Mouse (Mus musculus): ENCODE results near the gene Mog. TPM values are rescaled to one million over a fixed set of nuclear protein-coding genes. Genes with fewer than 3 reads are reported as not detected.

Gene Mog
- polyA plus RNA-seq, 1 experiment from 2014 or later = not detected

DNA sequence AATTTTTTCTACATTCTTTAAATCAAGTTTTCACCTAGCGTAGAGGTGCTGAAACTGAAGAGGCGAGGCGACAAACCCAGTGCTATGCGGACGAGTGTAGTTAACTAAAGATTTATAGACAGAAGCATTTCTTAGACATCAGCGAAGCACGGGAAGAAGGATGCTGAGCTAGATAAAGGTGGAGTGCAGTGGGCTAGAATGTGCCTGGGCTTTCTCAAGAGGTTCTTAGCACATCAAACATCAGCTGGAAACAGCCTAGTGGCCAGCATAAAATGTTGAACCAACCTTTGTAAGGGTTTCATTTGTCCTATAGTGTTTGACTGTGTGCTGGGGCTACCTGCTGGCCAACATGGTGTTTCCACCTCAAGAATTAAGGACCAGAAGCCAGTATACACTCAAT, 22.3 kb downstream of the Mog start, which contains the start of gene Zfp57:
Gene Zfp57 (plus strand): TSS at position 301 of the 400 bp plus-strand sequence.
- no peak for TF ChIP-seq CTCF (IDR thresholded peaks at IDR 0.05; ENCODE audit: low read depth)
- Histone ChIP-seq H3K4me1 (replicated peaks; ENCODE audit: control insufficient read depth, insufficient read depth, low read length) (0 out of 2 replicates have a peak, but pooled peaks cover 3% of the 10 kb centered on the region), H3K4me2 (replicated peaks; ENCODE audit: low read depth) (peak within 1 kb of the TSS; percentile 84; the same call in 1 of the 2 replicates), H3K4me3 (ENCODE audit: low read depth, low read length) (no peak within 1 kb of the TSS), H3K27ac (ENCODE audit: low read depth, low read length) (no peak within 1 kb of the TSS), H3K9ac (ENCODE audit: low read depth, low read length) (no peak within 1 kb of the TSS), H3K36me3 (ENCODE audit: control insufficient read depth, insufficient read depth) (no peaks in the 10 kb centered on the region), H3K9me3 (ENCODE audit: control insufficient read depth) (no peaks in the 10 kb centered on the region), H3K27me3 (replicated peaks; ENCODE audit: control insufficient read depth, insufficient read depth, low read length) (no peaks in the 10 kb centered on the region)
- ATAC-seq = no peak
- WGBS = 90% methylated on average over 7 of the region's 7 CpGs

DNA sequence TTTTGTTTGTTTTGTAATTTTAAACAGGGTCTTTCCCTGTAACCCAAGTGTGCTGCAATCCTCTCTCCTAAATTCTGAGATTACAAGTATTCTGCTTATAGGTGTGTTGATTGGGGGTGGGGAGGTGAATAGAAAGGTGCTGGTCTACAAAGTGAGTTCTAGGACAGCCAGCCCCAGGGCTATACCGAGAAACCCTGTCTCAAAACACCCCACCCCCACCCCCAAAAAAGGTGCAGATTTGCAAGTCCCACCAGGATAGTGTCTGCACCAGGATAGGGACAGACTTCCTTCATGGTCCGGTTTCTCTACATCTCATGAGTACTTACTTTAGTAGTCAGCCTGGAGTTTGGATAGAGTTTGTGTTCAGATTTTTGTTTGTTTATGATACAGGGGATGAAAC, 24.7 kb downstream of the Mog start:
- H3K4me2 ChIP-seq (replicated peaks; ENCODE audit: low read depth) = no peak overlapping the region
- no peak for TF ChIP-seq CTCF (IDR thresholded peaks at IDR 0.05; ENCODE audit: low read depth)
- H3K9me3 ChIP-seq (ENCODE audit: control insufficient read depth) = no peaks in the 10 kb centered on the region
- ATAC-seq = no peak
- no peak overlapping the region for H3K9ac ChIP-seq (ENCODE audit: low read depth, low read length)
- H3K36me3 ChIP-seq (ENCODE audit: control insufficient read depth, insufficient read depth) = no peaks in the 10 kb centered on the region
- no peak overlapping the region for H3K4me3 ChIP-seq (ENCODE audit: low read depth, low read length)
- 0 out of 2 replicates have a peak, but pooled peaks cover 3% of the 10 kb centered on the region for H3K4me1 ChIP-seq (replicated peaks; ENCODE audit: control insufficient read depth, insufficient read depth, low read length)
- 72% methylated on average over 2 of the region's 2 CpGs for WGBS
- H3K27me3 ChIP-seq (replicated peaks; ENCODE audit: control insufficient read depth, insufficient read depth, low read length) = no peaks in the 10 kb centered on the region
- no peak overlapping the region for H3K27ac ChIP-seq (ENCODE audit: low read depth, low read length)

DNA sequence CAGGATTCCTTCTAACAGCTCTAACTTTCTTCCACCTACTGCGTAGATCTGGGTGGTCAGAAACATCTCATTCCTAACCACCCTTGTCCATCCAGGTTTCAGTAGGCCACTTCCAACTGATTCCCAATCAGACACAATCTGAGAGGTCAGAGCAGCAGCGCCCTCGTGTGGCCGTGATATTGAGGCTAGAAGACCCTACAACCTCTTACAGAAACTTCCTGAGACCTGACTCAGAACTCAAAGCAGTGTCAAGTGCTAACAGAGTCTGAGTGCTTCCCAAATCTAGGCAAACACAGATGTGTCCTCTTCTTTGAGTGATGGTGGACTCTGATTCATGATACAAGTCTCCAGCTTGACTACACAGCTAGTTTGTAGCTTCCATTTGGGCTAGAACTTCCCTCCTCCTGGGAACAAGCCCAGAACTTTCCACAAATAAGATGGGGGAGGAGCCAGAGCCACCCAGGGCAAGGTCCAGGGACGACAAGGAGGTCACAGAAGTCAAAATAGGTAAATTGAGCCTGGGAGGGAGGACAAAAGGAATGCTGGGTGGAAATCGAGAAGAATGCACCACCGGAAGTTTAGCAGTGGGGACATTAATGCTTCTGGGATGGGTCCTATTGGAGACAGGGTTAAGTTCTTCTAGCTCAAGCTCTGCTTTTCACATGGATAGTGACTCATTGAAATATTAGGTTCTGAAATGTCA, 26.0 kb downstream of the Mog start:
- Histone ChIP-seq H3K27ac (ENCODE audit: low read depth, low read length) (no peak overlapping the region), H3K27me3 (replicated peaks; ENCODE audit: control insufficient read depth, insufficient read depth, low read length) (no peaks in the 10 kb centered on the region), H3K9ac (ENCODE audit: low read depth, low read length) (no peak overlapping the region), H3K36me3 (ENCODE audit: control insufficient read depth, insufficient read depth) (no peaks in the 10 kb centered on the region), H3K4me1 (replicated peaks; ENCODE audit: control insufficient read depth, insufficient read depth, low read length) (no peaks in the 10 kb centered on the region), H3K9me3 (ENCODE audit: control insufficient read depth) (no peaks in the 10 kb centered on the region), H3K4me2 (replicated peaks; ENCODE audit: low read depth) (no peak overlapping the region), H3K4me3 (ENCODE audit: low read depth, low read length) (no peak overlapping the region)
- ATAC-seq = no peak
- 26% methylated on average over 7 of the region's 7 CpGs for WGBS
- peak; percentile 93 for TF ChIP-seq CTCF (IDR thresholded peaks at IDR 0.05; ENCODE audit: low read depth)

DNA sequence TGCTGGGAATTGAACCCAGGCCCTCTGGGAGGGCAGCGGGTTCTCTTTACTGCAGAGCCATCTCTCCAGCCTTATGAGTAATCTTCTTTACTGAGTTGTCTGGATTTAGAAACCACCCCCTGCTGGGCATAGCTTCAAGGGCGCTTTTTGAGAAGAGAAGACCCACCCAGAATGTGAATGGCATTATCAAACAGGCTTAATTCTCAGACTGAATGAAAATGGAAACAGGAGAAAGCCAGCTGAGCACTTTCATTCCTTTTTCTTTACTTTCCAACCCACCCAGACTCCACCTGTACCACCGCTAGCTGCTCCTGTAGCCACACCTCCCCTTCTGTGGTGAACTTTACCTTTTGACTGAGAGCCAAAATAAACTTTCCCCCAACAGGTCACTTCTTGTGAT, 27.8 kb downstream of the Mog start:
- 63% methylated on average over 3 of the region's 3 CpGs for WGBS
- Histone ChIP-seq H3K9me3 (ENCODE audit: control insufficient read depth) (no peaks in the 10 kb centered on the region), H3K27me3 (replicated peaks; ENCODE audit: control insufficient read depth, insufficient read depth, low read length) (no peaks in the 10 kb centered on the region), H3K4me3 (ENCODE audit: low read depth, low read length) (no peak overlapping the region), H3K27ac (ENCODE audit: low read depth, low read length) (no peak overlapping the region), H3K36me3 (ENCODE audit: control insufficient read depth, insufficient read depth) (no peaks in the 10 kb centered on the region), H3K4me2 (replicated peaks; ENCODE audit: low read depth) (no peak overlapping the region), H3K4me1 (replicated peaks; ENCODE audit: control insufficient read depth, insufficient read depth, low read length) (no peaks in the 10 kb centered on the region), H3K9ac (ENCODE audit: low read depth, low read length) (no peak overlapping the region)
- TF ChIP-seq CTCF (IDR thresholded peaks at IDR 0.05; ENCODE audit: low read depth) = no peak
- ATAC-seq = no peak

DNA sequence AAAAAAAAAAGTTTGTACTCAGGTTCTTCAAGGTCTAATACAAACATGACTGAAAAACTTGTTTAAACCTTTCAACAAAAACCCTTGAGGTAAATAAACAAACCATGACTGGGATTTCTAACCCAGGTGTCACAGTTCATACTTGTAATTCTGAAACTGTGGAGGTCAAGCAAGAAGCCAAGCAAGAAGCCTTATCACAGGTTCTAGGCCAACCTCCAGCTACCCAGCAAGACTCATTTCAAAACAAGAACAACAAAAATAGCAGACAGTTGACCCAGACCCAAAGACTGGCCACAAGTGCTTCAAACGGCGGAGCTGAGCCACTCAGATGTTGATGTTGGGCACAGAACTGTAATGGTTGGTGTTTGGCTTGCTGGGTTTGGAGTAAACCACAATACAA, 28.7 kb downstream of the Mog start:
- Histone ChIP-seq H3K4me3 (ENCODE audit: low read depth, low read length) (no peak overlapping the region), H3K27me3 (replicated peaks; ENCODE audit: control insufficient read depth, insufficient read depth, low read length) (no peaks in the 10 kb centered on the region), H3K4me2 (replicated peaks; ENCODE audit: low read depth) (no peak overlapping the region), H3K36me3 (ENCODE audit: control insufficient read depth, insufficient read depth) (no peaks in the 10 kb centered on the region), H3K9me3 (ENCODE audit: control insufficient read depth) (no peaks in the 10 kb centered on the region), H3K27ac (ENCODE audit: low read depth, low read length) (no peak overlapping the region), H3K4me1 (replicated peaks; ENCODE audit: control insufficient read depth, insufficient read depth, low read length) (no peaks in the 10 kb centered on the region), H3K9ac (ENCODE audit: low read depth, low read length) (no peak overlapping the region)
- no peak for TF ChIP-seq CTCF (IDR thresholded peaks at IDR 0.05; ENCODE audit: low read depth)
- 75% methylated on average over 2 of the region's 2 CpGs for WGBS
- ATAC-seq = no peak

DNA sequence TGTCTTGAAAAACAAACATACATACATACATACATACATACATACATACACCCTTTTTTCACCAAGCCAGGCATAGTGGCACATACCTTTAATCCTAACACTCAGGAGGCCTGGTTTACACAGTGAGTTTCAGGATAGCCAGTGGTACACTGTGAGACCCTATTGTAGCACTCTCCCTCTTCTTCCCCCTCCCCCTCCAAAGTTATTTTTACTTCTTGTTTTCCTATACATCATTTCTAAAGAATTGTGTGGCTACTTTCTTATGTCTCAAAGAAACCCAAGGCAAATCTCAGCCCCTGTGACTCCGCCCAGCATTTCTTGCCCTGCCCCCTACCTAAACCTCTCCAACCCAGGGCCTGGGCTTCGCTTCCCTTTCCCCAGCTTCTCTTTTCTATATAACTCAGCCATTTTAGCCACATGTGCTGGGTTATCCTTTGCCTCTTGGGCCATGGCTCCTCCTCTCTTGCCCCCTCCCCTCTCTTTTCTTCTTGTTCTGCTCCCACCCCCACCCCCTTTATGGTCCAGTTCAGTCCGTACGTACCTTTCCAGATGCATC, 29.4 kb downstream of the Mog start:
- Histone ChIP-seq H3K9ac (ENCODE audit: low read depth, low read length) (no peak overlapping the region), H3K4me2 (replicated peaks; ENCODE audit: low read depth) (no peak overlapping the region), H3K4me3 (ENCODE audit: low read depth, low read length) (no peak overlapping the region), H3K27ac (ENCODE audit: low read depth, low read length) (no peak overlapping the region), H3K36me3 (ENCODE audit: control insufficient read depth, insufficient read depth) (no peaks in the 10 kb centered on the region), H3K27me3 (replicated peaks; ENCODE audit: control insufficient read depth, insufficient read depth, low read length) (peaks cover 5% of the 10 kb centered on the region; the same call in 1 of the 2 replicates), H3K4me1 (replicated peaks; ENCODE audit: control insufficient read depth, insufficient read depth, low read length) (no peaks in the 10 kb centered on the region), H3K9me3 (ENCODE audit: control insufficient read depth) (no peaks in the 10 kb centered on the region)
- TF ChIP-seq CTCF (IDR thresholded peaks at IDR 0.05; ENCODE audit: low read depth) = no peak
- WGBS = 89% methylated on average over 4 of the region's 4 CpGs
- no peak for ATAC-seq
